Mouse (Mus musculus): ENCODE results near the gene Actg1.

DNA sequence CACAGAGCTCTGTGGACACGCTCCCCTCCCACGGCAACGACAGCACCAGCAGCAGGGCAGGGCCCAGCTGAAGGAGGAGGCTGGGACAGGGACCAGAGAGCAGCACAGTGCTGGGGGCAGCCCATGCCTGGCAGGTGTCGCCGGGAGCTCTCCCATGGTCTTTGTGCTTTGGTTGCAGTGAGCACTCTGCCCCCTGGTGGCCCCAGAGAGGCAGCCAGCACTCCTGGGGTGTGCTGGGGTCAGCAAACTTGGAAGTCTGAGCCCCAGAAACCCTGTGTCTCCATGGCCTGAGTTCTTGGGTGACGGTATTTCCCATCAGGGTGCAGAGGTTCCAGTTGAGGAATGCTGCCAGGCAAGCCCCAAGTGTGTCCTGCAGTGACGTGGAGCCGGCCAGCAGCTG lies 21.3 kb upstream of the Actg1 start:
- TF ChIP-seq CTCF (conservative IDR thresholded peaks at IDR 0.05; ENCODE audit: low read length) = peak; percentile 80
- TF ChIP-seq NANOG (IDR thresholded peaks at IDR 0.05; ENCODE audit: borderline replicate concordance, low read length) = no peak
